Mouse (Mus musculus) C2C12 (cell line): ENCODE results near the gene Phf13.

Source experiments
- CEBPB ChIP-seq: IDR thresholded peaks from one replicate; pipeline ENCODE4 v1.6.1; 2011; ENCODE audit warnings: low read depth, mild to moderate bottlenecking, control low read depth, moderate library complexity
- CTCF ChIP-seq: IDR thresholded peaks from one replicate; pipeline ENCODE4 v1.5.1; 2011; ENCODE audit not compliant: control insufficient read depth, insufficient read depth, insufficient read length
- MAX ChIP-seq: IDR thresholded peaks from one replicate; pipeline ENCODE4 v1.6.1; 2011; ENCODE audit warnings: mild to moderate bottlenecking, control low read depth
- MYOD1 ChIP-seq: IDR thresholded peaks from one replicate; pipeline ENCODE4 v1.6.1; 2011; ENCODE audit warnings: low read depth; ENCODE audit not compliant: control insufficient read depth, insufficient read length
- MYOG ChIP-seq: IDR thresholded peaks from one replicate; pipeline ENCODE4 v1.6.1; 2011; ENCODE audit not compliant: control insufficient read depth, insufficient read length; ENCODE audit errors: extremely low read depth
- USF1 ChIP-seq: IDR thresholded peaks from one replicate; pipeline ENCODE4 v1.6.1; 2011; ENCODE audit warnings: low read depth, mild to moderate bottlenecking, control low read depth, moderate library complexity

- TF ChIP-seq CTCF (no peak), MYOD1 (no peak), CEBPB (peak; percentile 28), USF1 (peak; percentile 92), MAX (peak; percentile 79), MYOG (no peak)
Observed at GRCm38 (mm10) chr4:152010091-152010706, 14.1 kb upstream of the Phf13 start.
